Mouse (Mus musculus): ENCODE results near the gene Strn4.

Gene Strn4

GRCm38 (mm10) chr7:16810920-16811648 lies 4.6 kb upstream of the Strn4 start:
- DNase-seq (ENCODE audit: low spot score), result no peak

- no peak for DNase-seq (ENCODE audit: low spot score)
Observed at GRCm38 (mm10) chr7:16811649-16812070, 4.0 kb upstream of the Strn4 start.

DNA sequence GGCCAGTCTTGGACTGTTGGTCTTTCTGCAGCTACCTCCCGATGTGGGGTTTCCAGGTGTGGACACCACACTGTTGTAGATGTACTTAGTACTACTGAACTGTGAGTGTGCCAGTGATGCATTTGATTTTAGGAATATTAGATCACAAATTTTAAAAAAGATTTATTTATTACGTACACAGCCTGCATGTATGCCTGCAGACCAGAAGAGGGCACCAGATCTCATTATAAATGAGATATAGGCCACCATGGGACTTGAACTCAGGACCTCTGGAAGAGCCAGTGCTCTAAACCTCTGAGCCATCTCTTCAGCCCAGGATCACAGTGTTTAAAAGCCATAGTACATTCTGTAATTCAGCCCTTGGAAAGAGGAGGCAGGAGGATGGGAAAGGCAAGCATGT lies 3.2 kb upstream of the Strn4 start:
- no peak for DNase-seq (ENCODE audit: low spot score)

- DNase-seq (ENCODE audit: low spot score), result peak; percentile 79
Observed at GRCm38 (mm10) chr7:16816078-16816474, 387 bp downstream of the Strn4 start.

DNA sequence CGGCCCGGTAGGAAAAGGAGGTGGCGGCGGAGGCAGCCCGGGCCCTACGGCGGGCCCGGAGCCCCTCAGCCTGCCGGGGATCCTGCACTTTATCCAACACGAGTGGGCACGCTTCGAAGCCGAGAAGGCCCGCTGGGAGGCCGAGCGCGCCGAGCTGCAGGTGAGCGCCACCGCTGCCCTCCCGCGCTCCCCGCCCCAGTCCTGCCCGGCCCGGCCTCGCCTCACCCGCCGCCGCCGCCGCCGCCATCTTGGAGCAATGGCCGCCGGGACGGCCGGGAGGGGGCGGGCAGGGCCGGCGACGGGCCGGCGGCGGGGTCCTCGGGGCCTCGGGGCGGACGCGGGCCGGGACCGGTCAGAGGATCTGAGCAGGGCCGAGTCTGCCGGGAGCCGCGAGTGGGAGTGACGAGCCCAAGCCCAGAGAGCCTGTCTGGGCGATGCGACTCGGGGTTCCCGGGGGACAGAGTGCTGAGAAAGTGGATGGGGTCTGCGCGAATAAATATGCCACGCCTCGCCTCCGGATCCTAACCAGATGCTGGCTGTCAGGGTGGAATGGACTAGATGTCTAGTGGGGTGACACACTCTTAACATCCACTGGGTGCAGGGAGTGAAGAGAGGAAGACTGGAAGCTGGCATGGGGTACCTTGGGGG lies 910 bp downstream of the Strn4 start, which contains the start of gene Fkrp:
Gene Fkrp (minus strand): TSS at position 258 of the 648 bp plus-strand sequence.
- DNase-seq (ENCODE audit: low spot score), result peak; percentile 54

DNA sequence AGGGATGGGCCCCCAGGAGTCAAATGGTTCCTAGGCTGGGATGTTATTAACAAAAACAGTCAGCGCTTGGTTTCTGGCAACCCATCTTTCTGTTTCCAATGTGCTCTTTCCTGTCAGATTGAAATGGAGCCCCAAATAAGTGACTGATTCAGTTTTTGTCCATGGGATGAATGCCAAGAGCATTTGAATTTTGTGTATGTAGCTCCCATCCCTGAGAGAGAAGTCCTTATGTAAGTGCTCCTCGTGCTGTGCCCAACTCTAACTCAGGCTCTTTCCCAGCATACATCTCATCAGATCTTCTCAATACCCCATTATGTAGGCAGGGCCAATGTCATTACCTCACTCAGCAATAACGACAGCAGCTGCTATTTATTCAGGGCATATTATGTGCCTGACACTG lies 2.0 kb downstream of the Strn4 start:
- DNase-seq (ENCODE audit: low spot score), result peak; percentile 72

- peak; percentile 2 for DNase-seq (ENCODE audit: low spot score)
Observed at GRCm38 (mm10) chr7:16819794-16820193, 4.1 kb downstream of the Strn4 start.

GRCm38 (mm10) chr7:16820271-16820763 lies 4.6 kb downstream of the Strn4 start:
- peak; percentile 13 for DNase-seq (ENCODE audit: low spot score)

DNA sequence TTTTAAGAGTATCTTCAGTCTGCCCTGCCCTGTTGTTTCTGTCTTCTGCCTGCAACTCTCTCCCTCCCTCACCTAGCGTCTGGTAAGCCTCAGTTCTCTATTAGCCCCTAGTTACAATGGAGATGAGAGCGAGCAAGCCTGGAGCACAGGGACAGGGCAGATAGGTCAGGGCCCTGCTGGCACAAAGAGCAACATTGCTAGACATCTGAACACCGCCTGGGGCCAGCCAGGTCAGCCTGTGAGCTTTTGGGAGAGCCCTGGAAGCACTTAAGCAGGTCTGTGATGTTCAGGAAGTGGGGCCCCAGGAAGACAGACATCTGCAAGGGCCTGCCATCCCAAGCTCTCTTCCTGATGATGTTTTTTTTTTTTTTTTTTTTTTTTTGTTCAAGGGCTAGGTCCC lies 5.4 kb downstream of the Strn4 start:
- peak; percentile 17 for DNase-seq (ENCODE audit: low spot score)

DNA sequence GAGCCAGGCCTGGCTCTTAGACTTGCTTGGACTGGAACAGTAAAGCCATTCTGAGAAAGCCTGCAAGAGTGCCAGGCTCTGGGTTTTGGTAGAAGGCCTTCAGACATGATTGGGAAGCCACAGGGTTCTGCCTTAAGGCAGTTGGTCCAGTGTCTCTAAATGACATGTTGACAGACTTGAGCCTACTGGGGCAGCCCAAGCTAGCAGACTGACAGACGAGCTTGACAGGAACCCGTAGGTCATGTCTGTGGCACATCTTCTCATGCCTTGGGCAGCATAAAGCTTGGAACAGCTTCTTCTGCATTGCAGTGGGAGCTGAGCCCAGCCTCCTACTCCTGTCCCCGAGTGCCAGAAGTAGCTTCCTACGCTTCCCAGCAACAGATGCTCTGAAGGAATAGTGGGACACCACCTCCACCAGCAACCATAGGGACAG lies 6.0 kb downstream of the Strn4 start:
- peak; percentile 81 for DNase-seq (ENCODE audit: low spot score)

- DNase-seq (ENCODE audit: low spot score), result no peak
Observed at GRCm38 (mm10) chr7:16823734-16824133, 8.0 kb downstream of the Strn4 start.

DNA sequence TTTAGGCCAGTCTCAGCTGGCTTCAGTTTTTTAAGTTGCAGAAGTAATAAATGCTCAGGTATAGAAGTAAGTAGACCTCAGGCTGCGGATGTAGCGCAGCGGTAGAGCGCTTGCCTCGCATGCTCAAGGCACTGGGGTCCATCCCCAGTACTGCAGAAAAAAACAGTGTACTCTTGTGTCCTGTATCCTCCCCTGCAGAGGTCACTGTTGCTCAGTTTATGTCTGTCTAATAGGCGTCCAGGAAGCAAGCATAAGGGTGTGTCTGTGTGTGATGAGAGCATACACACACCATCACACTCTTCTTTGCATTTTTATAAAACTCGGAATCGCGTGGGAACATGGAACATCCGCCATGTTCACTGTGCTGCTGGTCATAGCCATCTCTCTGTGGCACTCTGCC lies 10.1 kb downstream of the Strn4 start:
- no peak for DNase-seq (ENCODE audit: low spot score)

DNA sequence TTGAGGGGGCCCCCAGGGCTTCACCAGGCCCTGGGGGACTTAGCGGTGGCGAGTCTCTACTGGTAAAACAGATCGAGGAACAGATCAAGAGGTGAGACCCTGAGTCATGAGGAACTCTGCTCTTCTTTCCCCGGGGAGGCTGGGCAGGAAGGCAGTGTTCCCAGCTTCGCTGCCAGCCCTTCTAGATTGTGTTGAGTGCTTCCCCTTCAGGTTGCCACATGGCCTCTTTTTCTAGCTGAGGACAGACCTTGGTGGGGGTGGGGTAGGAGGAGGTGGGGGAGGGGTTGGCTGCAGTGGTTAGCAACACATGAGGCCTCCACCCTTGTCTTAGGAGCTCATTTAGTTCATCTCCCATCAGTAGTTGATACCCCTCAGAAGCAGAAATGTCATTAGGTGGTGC lies 10.9 kb downstream of the Strn4 start:
- no peak for DNase-seq (ENCODE audit: low spot score)

GRCm38 (mm10) chr7:16827274-16827673 lies 11.6 kb downstream of the Strn4 start:
- no peak for DNase-seq (ENCODE audit: low spot score)

DNA sequence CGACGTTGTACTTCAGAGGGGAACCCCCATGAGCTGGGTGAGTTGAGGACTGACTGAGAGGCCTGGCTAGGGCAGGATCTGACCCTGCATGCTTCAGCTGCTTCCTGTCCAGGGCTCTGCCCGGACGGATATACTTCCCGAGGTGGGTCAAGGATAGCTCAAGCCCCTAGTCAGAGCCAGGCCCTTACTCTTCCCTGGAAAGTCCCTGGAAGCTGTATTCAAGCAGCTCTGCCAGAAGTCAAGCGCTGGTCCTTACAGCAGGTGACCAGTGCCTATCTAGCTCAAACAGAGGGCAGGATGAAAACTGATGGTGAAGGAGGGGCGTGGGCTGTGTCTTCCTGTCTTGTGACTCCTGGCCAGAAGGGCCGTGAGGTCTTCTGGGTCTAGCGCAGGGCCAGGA lies 14.8 kb downstream of the Strn4 start:
- DNase-seq (ENCODE audit: low spot score), result no peak

GRCm38 (mm10) chr7:16837916-16838803 lies 22.5 kb downstream of the Strn4 start:
- no peak for DNase-seq (ENCODE audit: low spot score)

DNA sequence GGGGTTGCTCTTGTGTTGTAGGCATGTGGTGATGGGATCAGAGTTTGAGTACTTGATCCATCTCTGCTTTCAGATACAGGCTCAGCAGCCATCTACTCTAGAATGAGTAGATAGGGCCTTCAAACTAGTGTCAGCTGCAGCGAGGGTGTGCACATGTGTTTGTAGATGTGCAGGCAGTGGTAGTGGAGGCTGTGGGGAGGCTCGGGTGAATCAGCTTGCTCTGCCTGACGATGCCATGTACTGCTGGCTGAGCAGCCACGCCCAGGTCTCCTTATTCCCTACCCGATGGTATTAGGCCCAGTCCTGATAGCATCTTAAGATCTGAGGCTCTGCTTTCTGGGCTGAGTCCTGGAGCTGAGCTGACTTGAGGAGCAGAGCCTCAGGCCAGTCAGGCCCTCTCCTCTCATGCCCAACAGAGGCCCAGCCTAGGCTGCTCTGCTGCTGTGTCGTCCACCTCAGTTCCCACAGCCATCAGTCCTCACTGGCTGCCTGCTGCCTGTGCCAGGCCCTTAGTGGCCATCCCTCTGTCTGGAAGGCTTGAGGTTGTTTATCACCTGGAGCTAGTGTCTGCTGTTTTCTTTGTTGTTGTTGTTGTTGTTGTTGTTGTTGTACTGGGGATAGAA lies 23.2 kb downstream of the Strn4 start:
- DNase-seq (ENCODE audit: low spot score), result no peak

- DNase-seq (ENCODE audit: low spot score), result no peak
Observed at GRCm38 (mm10) chr7:16839427-16840108, 23.9 kb downstream of the Strn4 start.

- no peak for DNase-seq (ENCODE audit: low spot score)
Observed at GRCm38 (mm10) chr7:16840109-16840491, 24.4 kb downstream of the Strn4 start.

- DNase-seq (ENCODE audit: low spot score), result no peak
Observed at GRCm38 (mm10) chr7:16841078-16841477, 25.4 kb downstream of the Strn4 start.
